Mouse (Mus musculus) C2C12 (cell line): ENCODE results near the gene Cd79a.

Experiments used
- CEBPB ChIP-seq: IDR thresholded peaks from one replicate; pipeline ENCODE4 v1.6.1; 2011; ENCODE audit warnings: low read depth, mild to moderate bottlenecking, control low read depth, moderate library complexity
- CTCF ChIP-seq: IDR thresholded peaks from one replicate; pipeline ENCODE4 v1.5.1; 2011; ENCODE audit not compliant: control insufficient read depth, insufficient read depth, insufficient read length
- FOSL1 ChIP-seq: IDR thresholded peaks from one replicate; pipeline ENCODE4 v1.8.0; 2011; ENCODE audit warnings: mild to moderate bottlenecking, low read length; ENCODE audit not compliant: poor library complexity, insufficient read depth, severe bottlenecking
- MAX ChIP-seq: IDR thresholded peaks from one replicate; pipeline ENCODE4 v1.6.1; 2011; ENCODE audit warnings: mild to moderate bottlenecking, control low read depth
- MYOD1 ChIP-seq: IDR thresholded peaks from one replicate; pipeline ENCODE4 v1.6.1; 2011; ENCODE audit warnings: low read depth; ENCODE audit not compliant: control insufficient read depth, insufficient read length
- USF1 ChIP-seq: IDR thresholded peaks from one replicate; pipeline ENCODE4 v1.6.1; 2011; ENCODE audit warnings: low read depth, mild to moderate bottlenecking, control low read depth, moderate library complexity

DNA sequence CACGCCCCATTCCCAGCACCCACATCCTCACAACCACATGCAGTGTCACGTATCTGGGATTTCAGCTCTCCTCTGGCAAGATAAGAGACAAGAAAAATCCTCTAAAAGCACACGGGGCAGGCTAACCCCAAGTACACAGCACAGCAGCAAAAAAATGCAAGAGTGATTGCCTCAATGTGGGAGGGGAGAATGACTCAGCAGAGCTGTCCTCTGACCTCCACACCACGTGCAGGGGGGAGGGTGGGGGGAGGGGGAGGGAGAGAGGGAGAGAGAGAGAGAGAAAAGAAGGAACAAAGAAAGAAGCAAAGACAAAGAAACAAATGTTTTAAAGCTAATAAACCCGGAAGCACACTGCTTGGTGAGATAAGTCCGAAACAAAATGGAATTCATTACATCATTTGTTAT lies 46.3 kb upstream of the Cd79a start:
- no peak for TF ChIP-seq CTCF
- peak; percentile 66 for TF ChIP-seq MAX
- peak; percentile 72 for TF ChIP-seq USF1
- peak; percentile 44 for TF ChIP-seq CEBPB
- no peak for TF ChIP-seq MYOD1
- peak; percentile 24 for TF ChIP-seq FOSL1
